Mouse (Mus musculus): ENCODE measurements around the gene Fam131c.

Fam131c gene

DNA sequence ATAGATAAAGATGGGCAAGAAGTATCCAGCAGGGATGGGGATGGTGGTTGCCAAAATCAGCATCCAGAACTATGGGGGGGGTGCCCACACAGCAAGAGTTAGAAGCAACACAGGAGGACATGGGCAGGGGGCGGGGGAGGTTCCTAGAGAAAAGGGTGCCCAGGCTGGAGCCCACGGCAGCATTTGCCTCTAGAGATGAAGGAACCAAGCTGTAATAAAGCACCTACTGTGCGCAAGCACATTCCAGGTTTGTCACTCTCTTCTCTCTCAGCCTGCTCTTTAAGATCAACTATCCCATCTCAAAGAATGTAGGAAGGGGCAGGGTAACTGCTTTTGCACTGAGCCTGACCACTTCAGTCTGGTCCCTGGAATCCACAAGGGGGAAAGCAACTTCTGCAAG lies 40.6 kb downstream of the Fam131c start:
- no peak for DNase-seq (ENCODE audit: low spot score)

DNA sequence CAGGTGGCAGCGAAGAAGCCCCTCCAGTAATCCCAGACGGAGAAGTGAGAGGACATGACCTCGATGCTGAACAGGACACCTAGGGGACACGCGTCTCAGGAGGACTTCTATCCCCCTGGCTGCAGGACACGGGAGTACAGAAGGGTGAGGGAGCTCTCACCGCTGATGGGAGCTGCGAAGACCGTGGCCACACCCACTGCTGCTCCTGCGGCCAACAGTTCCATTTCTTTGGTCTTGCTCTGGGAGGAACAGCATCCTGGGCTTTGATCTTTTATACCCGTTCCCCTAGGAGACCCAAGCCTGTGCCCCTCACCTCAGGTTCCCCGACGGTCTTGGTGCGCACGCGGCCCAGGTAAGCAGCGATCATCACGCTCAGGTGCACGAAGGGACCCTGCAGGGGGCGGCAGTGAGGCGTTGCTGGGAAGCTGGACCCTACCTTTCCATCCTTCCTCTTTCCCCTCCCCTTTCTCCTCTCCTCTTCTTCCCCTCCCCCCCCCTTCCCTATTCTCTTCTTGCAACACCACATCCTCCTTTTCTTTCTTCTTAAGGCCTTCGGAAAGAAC lies 43.5 kb downstream of the Fam131c start:
- no peak for DNase-seq (ENCODE audit: low spot score)

- DNase-seq (ENCODE audit: low spot score) = no peak
Observed at GRCm38 (mm10) chr4:141415924-141416323, 47.9 kb downstream of the Fam131c start, which contains the start of gene Clcnkb. Gene Clcnkb (minus strand): TSS chr4:141416014.

DNA sequence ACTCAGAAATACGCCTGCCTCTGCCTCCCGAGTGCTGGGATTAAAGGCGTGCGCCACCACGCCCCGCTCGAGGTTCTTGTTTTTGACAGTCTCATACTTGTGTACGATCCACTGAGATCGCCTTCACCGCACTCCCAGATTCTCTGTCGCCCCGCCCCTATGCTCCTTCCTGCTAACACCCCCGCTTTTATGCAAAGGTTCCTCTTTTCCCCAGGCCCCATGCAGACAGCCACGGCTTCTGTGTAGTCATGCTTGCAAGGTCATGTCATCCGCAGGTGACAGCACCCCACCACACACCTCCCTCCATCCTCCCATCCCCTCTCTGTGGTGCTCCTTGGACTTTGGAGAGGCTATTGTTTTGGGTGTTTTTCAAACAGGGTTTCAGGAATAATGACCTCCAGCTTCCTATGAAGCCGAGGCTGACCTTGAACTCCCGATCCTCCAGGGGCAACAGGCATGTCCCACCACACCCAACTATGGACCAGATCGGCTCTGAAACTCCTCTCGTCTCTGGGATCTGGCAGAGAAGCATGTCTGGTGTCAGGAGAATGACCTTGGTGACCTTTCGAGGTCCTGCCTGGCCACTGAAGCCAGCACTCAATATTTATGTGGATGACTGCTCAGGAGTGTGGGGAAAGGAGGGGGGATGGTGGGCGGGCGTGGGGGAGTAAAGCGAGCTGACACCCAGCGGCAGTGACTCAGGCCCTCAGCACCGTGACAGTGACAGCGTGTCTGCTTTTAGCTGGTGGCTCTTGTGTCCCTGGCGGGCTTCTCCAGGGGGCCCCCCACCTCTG lies 51.6 kb downstream of the Fam131c start:
- DNase-seq (ENCODE audit: low spot score) = no peak

GRCm38 (mm10) chr4:141420192-141420829 lies 52.3 kb downstream of the Fam131c start, which contains the start of gene Hspb7:
Gene Hspb7 (plus strand): TSS chr4:141420779.
- no peak for DNase-seq (ENCODE audit: low spot score)

DNA sequence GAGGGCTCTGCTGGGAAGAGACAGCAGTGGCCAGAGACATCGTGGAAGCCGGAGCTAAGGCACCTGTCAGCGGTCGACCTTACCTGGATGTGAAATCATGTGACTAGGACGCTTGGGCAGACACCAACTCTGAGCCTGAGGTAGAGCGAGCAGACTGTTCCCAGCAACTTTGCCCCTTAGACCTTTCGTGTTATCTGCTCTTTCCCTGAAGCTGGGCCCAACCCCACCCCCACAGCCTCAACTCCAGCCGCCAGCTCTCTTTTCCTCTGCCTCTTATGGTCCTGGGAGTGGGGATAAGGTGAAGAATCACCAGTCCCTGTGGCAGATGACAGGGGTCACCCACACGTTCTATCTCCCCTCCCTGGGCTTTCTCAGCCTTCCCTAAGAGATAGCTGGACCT lies 52.9 kb downstream of the Fam131c start:
- no peak for DNase-seq (ENCODE audit: low spot score)

GRCm38 (mm10) chr4:141421423-141421822 lies 53.4 kb downstream of the Fam131c start:
- no peak for DNase-seq (ENCODE audit: low spot score)

GRCm38 (mm10) chr4:141422841-141423240 lies 54.8 kb downstream of the Fam131c start:
- DNase-seq (ENCODE audit: low spot score) = no peak

GRCm38 (mm10) chr4:141423288-141423687 lies 55.3 kb downstream of the Fam131c start:
- no peak for DNase-seq (ENCODE audit: low spot score)

DNA sequence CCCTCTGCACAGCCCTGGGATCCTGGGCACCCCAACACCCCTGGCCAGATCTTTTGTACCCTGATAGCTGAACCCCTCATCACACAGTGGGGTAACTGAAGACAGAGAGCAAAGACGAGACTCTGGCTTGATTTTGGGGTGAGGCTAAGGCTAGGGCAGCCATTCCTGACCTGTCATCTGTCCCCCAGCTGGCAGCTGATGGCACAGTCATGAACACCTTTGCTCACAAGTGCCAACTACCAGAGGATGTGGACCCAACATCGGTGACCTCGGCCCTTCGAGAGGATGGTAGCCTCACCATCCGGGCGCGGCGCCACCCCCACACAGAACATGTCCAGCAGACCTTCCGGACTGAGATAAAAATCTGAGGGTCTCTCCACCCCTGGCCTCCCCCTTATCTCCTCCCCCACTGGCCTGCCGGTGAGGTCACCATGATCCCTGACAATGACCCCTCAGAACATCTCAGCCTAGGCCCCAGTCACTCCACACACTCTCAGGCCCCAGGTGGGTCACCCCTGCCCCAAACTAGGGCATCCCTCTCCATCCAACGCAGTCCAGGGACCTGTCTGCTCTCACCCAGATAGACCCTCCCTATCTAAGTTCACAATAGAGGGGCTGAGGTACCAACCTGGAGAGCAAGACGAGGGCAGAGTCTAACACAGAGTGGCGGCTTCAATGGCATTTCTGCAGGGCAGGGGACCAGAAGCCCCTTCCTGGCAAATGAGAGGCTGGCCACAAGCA lies 55.8 kb downstream of the Fam131c start:
- no peak for DNase-seq (ENCODE audit: low spot score)

- DNase-seq (ENCODE audit: low spot score) = no peak
Observed at GRCm38 (mm10) chr4:141425484-141426479, 57.8 kb downstream of the Fam131c start.

- DNase-seq (ENCODE audit: low spot score) = no peak
Observed at GRCm38 (mm10) chr4:141426796-141427745, 59.1 kb downstream of the Fam131c start.

GRCm38 (mm10) chr4:141427921-141428320 lies 59.9 kb downstream of the Fam131c start:
- no peak for DNase-seq (ENCODE audit: low spot score)

DNA sequence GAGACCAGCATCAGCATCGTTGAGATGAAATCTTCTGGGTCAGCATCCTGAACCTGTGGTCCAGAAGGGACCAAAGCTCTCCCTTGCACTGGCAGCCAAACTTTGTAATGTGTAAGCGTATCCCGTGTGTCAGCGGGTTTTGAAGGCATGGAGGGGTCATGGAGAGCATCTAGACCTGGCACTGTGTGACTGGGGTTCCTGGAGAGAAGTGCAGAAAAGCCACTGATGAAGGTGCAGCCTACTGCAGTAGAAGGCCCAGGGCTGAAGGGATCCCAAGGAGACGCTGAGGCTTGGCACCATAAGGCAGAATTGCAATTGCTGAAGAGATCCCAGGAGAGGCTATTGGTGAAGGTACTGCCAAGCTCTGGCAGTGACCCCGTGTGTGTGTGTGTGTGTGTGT lies 61.4 kb downstream of the Fam131c start:
- no peak for DNase-seq (ENCODE audit: low spot score)

- DNase-seq (ENCODE audit: low spot score) = no peak
Observed at GRCm38 (mm10) chr4:141429847-141430246, 61.8 kb downstream of the Fam131c start.

DNA sequence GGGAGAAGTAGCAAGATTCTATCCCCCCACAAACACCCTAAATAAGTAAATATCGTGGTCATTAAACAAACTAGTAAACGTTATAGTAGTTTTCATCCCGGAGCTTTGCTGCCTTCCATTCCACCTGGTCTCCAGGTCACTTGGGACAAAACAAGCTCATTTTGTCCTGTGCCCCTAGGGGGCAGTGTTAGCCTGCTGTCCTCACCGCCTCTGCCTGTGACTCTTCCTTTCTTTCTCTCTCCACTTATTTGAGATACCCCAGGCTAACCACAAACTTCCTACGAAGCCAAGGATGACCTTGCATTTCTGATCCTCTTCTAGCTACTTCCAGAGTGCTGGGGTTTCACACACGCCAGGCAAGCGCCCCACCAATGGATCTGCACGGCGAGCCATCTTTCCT lies 63.0 kb downstream of the Fam131c start:
- no peak for DNase-seq (ENCODE audit: low spot score)

DNA sequence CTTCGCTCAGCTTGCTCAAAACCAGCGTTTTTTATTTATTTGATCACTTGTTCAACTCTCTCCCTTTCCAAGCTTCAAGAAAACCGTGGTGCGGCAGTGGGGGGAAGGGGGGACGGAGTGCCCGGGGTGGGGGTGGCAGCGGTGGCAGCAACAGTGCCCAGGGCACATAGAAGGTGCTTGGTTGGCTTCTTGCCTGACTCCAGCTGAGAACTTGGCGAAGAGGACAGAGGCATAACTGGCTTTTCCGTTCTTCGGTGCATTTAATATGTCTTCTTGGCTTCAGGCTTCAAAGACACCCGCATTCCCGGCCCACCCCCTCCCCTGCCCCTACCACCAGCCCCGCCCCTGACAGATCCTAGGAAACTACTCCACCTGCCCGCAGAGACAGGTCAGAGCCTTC lies 64.6 kb downstream of the Fam131c start:
- DNase-seq (ENCODE audit: low spot score) = no peak

DNA sequence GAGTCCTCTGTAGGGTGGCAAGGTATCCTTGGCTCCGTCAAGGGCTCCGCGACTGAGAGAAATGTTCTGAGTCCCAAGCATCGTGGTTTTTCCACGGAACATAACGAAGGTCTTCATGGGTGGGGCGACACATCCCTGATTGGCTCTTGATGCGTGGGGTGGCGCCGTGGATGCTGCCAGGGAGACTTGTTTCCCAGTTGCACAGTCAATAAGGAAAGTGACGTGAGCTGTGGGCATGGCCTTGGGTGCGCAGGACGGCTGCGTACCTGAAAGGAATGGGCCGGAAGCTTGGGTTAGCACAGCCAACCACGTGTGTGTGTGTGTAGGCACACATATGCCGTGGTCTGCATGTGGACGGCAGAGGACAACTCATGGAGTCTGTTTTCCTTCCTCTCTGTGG lies 65.2 kb downstream of the Fam131c start:
- no peak for DNase-seq (ENCODE audit: low spot score)
